Mouse (Mus musculus): Measurements from ENCODE around the gene Rpl29. TPM values are rescaled to one million over a fixed set of nuclear protein-coding genes. Genes with fewer than 3 reads are reported as not detected.
A peak's percentile ranks its signal among the peaks of the same experiment; 100 is the strongest.

Gene Rpl29
- total RNA-seq (2021) = 100 to 1,000 TPM; 253 to 301 TPM
- long read RNA-seq, experiment 1, transcript Rpl29-203 (4 exons, 733 nt) = major isoform, 36 of 54 reads
- long read RNA-seq, experiment 1, transcript Rpl29-201 (4 exons, 710 nt) = minor isoform, 13 of 54 reads
- long read RNA-seq, experiment 1, partial matches to known transcripts = 0 of 54 reads
- long read RNA-seq, experiment 1, other reads (novel, unspliced or antisense) = 4 of 54 reads
- long read RNA-seq, experiment 2, transcript Rpl29-201 (4 exons, 710 nt) = minor isoform, 15 of 72 reads
- long read RNA-seq, experiment 2, transcript Rpl29-203 (4 exons, 733 nt) = major isoform, 52 of 72 reads
- long read RNA-seq, experiment 2, partial matches to known transcripts = 0 of 72 reads
- long read RNA-seq, experiment 2, other reads (novel, unspliced or antisense) = 2 of 72 reads

DNA sequence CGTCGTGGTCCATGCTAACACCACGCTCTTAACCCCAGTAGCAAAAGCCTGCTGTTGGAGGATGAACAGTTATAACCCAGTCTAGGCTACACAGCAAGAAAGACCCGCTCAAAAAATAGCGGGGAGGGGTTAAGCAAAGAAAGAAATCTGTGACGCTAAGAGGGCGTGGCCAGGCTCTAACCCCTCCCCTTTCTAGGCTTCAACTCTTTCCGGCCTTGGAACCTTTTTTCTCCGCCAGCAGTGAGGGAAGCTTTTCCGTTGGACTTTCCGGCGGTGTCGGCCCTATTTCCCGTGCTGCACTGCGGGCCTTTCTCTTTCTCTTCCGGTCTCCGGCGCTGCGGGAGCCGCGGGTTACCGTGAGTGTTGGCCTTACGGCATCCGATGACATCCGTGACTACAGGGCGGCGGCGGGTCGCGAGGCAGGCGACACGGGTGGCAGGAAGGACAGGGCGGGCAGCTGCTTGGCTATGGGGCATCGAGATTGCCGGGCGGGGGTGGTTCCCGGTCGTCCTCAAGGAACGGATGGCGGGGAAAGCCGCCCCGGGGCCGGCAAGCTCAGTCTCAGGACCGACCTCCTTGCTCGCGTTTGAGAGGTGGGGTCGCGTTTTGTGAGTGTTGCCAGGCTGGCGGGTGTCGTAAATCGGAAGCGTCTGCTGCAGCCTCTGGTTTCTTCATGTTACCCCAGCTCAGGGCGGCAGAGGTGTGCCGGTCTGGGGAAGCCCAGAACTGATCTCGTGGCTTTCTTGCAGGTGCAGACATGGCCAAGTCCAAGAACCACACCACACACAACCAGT is at the start of gene Rpl29:
Gene Rpl29 (plus strand): TSS at position 234 of the 794 bp plus-strand sequence.
- intact Hi-C loops (cut with DNase I) = loop anchor here (2.0 to 10.0 kb wide), 2 partner anchors 47 to 255 kb away; partner anchors contain the start of genes Parp3 and Wdr82
- Histone ChIP-seq H3K4me3 (peak within 1 kb of the TSS; percentile 90), H3K27ac (peak within 1 kb of the TSS; percentile 96)
- DNase-seq = peak; percentile 94
- TF ChIP-seq CTCF (IDR thresholded peaks at IDR 0.05) = no peak; the same call in 1 of the 2 replicates

DNA sequence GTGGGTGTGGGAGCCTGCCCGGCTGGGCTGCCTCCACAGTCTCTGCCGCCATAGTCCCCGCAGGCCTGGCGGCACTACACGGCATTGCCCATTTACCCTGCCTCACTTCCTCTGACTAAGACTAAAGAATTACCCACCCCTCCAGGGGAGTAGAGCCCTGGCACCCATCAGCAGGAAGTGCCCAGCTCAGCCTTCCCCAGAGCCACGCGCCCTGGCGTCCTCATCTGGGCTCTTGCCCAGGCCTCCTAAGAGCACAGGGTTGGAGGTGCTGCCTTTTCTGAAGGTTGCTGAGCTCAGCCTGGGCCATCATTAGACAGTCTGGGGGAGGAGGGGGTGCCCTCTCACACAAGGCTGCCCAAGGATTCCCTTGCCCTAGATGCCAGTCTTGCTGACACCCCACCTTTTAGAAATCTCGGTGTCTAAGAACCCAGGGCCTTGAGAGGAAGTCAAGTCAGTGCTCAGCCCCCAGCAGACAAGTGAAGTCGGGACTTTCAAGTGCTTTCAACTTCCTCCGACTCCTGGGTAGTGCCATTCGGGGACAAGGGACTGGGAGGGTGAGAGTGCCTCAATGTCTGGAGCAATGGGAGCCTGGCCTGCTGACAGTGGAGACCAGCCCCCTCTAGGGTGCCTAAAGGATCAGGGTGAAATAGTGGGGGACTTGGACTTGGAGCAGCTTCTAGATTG is 42.9 kb upstream of the Rpl29 start:
- no peak overlapping the region for H3K4me3 ChIP-seq
- no peak for TF ChIP-seq CTCF (IDR thresholded peaks at IDR 0.05)
- intact Hi-C loops (cut with DNase I) = loop anchor here (2.0 kb wide), 1 partner anchor 14 kb away; no protein-coding TSS in a partner anchor
- peak overlapping the region; percentile 79 for H3K27ac ChIP-seq
- peak; percentile 88 for DNase-seq

DNA sequence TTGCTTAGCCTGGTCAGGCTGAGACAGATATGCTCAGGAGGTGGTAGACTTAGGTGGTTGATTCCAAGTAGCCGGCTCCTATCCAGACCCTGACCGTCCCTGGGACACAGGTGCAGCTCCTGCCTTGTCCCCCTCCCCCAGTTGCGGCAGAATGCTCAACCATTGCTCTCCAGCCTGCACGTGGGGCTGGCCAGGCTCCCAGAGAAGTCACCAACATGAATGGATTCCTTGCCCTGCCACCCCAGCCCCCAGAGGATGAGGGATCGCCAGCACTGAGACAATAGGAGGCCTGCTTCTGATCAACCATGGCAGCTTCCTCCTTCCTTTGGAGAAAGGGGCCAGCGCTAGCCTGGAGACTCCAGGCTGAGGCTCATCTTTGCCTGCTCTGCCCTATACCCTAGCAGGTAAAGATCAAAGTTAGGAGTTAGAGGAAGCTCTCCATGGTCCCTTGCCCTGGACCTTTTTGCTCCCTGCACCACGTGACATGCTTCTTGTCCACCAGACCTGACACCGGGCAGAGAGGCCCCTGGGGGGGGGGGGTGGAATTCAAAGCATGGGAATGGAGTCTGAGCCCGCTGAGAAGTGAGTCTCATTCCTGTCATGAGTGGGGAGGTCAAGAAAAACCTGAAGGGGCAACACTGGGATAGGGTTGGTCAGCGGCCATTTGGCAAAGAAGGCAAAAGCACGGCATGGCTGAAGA is 36.3 kb upstream of the Rpl29 start:
- Histone ChIP-seq H3K4me3 (no peak overlapping the region), H3K27ac (no peak overlapping the region)
- intact Hi-C loops (cut with DNase I) = no loop called here
- DNase-seq = no peak
- no peak for TF ChIP-seq CTCF (IDR thresholded peaks at IDR 0.05)

DNA sequence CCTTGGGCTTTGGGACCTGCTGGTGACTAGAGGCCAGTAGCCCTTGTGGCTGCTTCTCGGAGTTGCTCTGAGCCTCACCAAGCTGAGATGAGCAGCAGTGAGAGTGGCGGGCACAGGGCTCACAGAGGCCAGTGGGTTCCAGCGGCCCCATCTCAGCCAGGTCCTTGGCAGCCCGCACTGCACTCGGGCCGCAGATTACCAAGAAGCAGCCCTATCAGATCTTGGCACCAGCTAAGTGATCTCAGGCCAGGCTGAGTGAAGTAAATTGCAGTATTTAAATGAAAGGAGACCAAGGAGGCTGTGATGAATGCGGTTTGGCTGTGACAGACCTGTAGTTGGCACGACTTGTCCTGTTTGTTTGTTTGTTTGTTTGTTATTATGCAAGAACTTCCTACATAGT is 35.7 kb upstream of the Rpl29 start:
- no peak for DNase-seq
- intact Hi-C loops (cut with DNase I) = no loop called here
- H3K27ac ChIP-seq = no peak overlapping the region
- no peak overlapping the region for H3K4me3 ChIP-seq
- TF ChIP-seq CTCF (IDR thresholded peaks at IDR 0.05) = no peak

DNA sequence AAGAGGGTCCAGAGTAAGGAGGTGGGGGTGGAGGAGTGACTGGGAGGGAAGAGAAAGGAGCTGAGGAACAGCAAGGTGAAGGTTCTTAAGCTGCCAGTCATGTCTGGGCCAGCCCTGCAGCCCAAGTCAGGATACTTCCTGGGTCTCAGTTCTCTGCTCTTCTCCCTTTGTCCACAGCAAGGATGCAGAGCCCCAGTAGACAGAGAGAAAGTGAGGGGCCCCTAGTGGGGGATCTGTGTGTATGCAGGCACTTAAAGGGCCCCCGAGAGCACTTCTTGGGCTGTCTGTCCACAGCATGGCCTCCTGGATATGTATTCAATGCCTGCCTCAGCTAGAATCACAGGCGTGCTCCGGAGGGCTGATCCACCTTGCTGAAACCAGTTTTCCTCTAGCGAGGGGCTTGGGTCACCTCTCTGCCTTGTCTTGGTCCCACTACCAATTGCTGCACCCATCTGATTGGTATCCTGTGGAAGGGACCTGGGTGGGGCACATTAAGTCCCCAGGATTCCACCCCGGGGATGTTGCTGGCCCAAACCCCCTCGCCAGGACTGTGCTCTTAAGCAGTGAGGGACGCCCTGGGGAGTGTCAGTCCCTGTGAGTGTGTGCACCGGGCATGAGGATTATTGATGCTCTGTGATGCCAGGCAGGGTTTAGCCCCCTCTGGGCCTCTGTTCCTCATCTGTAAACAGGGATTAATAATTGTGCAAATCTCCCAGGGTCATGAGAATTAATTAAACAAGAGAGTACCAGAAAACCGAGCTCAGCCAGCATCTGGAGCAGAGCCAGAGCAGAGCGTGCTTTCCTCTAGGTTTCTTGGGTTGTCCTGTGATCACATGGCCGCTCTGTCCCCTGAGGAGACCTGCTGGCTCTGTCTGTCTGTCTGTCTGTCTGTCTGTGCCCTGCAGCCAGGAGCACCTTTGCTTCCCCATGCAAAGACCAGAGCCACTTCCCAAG is 34.3 kb upstream of the Rpl29 start:
- no peak for DNase-seq
- TF ChIP-seq CTCF (IDR thresholded peaks at IDR 0.05) = peak; percentile 63
- intact Hi-C loops (cut with DNase I) = no loop called here
- no peak overlapping the region for H3K4me3 ChIP-seq
- no peak overlapping the region for H3K27ac ChIP-seq

DNA sequence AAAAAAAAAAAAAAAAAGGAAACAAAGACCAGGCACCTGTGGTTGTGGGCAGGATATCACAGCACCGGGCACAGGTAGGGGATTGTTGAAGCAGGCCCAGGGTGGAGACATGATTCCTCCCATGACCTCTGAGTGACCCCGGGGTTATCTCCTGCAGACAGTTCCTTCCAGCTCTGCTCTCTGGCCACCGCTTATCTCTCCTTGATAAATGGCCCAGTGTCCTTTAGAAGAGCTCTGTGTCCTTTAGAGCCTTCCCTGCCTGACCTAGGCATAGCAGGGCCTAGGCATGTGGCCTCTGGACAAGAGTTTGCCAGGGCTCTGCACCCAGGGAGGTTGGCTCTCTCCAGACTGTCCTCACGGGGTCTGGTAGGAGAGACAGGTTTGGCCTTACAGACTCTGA is 31.5 kb upstream of the Rpl29 start:
- intact Hi-C loops (cut with DNase I) = no loop called here
- Histone ChIP-seq H3K27ac (no peak overlapping the region), H3K4me3 (no peak overlapping the region)
- no peak for DNase-seq
- no peak for TF ChIP-seq CTCF (IDR thresholded peaks at IDR 0.05)

DNA sequence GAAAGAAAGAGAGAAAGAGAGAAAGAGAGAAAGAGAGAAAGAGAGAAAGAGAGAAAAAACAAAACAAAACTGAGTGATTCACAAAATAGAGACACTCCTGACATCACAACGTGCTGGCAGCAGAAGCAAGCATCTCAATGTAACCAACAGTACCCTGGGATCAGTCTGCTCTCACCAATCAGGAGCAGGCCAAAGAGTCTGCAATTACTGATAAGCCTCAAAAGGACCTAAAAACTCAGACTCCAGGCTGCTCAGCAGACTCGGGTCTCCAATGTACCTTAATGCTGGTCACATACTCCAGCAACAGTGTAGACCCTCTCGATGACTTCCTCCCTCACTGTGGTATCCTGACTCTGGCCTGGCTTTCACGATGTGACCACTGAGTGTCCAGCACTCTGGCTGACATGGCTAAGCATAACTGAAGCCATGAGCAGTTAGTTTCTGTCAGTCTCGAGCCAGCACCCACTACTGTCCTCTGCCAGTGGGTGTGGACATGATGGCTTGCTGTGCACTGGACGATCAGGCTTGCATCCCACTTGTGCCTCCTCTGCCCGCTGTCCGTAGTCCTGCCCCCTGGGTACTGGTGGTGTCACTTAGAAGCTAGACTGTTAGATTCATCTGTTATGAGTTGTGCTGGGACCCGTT is 30.5 kb upstream of the Rpl29 start:
- H3K27ac ChIP-seq = no peak overlapping the region
- no peak for DNase-seq
- no peak overlapping the region for H3K4me3 ChIP-seq
- intact Hi-C loops (cut with DNase I) = no loop called here
- no peak for TF ChIP-seq CTCF (IDR thresholded peaks at IDR 0.05)

DNA sequence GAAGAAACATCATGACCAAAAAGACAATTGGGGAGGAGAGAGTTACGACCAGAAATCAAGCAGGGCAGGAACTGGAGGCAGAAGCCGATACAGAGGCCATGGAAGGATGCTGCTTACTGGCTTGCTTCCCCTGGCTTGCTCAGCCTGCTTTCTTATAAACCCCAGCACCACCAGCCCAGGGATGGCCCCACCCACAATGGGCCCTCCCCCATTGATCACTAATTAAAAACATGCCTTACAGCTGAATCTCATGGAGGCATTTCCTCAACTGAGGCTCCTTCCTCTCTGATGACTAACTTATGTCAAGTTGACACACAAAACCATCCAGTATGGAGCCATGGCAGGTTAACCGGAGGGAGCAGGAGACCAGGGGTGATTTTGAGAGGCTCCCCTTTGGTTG is 29.4 kb upstream of the Rpl29 start:
- H3K4me3 ChIP-seq = no peak overlapping the region
- no peak overlapping the region for H3K27ac ChIP-seq
- DNase-seq = no peak
- intact Hi-C loops (cut with DNase I) = loop anchor here (2.0 kb wide), 1 partner anchor 13 kb away; no protein-coding TSS in a partner anchor
- TF ChIP-seq CTCF (IDR thresholded peaks at IDR 0.05) = no peak

DNA sequence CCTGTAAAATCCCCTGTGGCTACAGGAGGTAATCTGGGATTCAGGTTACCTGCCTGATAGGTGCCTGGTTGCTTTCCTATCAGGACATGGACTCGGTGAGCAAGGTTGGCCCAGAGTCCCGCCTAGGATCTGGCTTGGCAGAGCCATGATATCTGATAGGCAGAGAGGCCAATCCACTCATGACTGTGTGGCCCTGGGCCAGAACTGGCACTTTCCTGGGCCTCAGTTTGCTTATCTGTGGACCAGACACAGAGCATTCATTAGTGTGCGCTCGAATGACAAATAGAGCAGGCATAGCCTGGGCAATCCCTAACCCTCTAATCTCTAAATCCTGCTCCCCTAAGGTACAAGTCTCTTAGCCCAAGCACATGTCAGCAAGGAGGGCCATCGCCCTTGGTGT is 27.1 kb upstream of the Rpl29 start:
- DNase-seq = no peak
- intact Hi-C loops (cut with DNase I) = no loop called here
- TF ChIP-seq CTCF (IDR thresholded peaks at IDR 0.05) = no peak
- Histone ChIP-seq H3K27ac (no peak overlapping the region), H3K4me3 (no peak overlapping the region)

DNA sequence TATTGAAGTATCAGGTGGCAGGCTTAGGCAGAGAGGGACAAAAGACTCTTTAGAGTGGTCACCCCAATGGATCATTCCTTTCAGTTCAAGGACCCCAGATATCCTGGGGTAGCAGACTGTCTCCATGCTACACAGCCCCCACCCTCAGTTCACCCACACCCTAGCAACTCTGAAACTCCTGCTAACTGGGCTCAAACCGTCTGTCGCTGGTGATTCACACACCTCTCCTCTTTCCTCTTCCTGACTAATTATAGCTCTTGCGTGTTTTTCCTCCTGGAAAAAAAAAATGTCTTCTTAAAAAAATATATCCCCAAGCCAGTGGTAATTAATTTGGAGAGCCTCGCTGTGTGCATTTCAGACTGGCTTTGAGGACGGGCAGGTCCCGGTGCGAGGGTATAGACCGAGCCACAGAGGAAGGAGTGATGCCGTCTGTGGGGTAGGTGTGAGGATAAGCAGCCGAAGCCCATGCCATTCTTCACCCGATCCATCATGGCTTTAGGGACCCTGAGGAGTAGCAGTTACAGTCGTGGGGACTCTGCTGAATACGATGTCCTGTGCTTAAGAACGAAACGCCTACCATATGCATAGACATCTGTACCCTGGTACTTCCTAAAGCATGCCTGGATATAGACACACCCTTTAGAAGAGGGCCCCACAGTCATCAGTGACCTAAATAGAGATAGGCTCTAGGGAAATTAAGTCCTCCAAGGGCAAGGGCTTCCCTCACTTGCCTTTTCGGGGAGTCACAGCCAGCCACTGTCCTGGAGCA is 26.5 kb upstream of the Rpl29 start:
- TF ChIP-seq CTCF (IDR thresholded peaks at IDR 0.05) = no peak
- intact Hi-C loops (cut with DNase I) = no loop called here
- H3K27ac ChIP-seq = no peak overlapping the region
- no peak overlapping the region for H3K4me3 ChIP-seq
- no peak for DNase-seq
